Mouse (Mus musculus): ENCODE results near the gene Gm11060.

Gene Gm11060

DNA sequence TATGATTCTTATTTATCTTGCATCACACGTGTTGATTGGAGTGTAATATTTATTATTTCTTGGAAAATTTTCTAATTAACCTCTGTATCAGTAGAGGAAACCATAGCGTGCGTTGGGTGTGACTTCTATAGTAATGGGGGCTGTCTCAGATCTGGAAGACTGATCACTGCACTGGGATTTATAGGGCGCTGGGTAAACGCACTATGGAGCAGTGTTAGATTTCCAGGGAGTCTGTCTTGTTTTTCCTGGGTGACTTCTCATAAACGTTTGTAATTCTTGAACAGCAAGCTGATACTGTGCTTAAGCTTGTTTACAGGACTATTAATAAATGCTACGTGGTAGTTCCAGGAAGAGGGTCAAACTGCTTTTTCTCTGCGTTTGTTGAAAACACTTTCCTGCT is 25.9 kb downstream of the Gm11060 start:
- no peak for DNase-seq (ENCODE audit: low spot score)

DNA sequence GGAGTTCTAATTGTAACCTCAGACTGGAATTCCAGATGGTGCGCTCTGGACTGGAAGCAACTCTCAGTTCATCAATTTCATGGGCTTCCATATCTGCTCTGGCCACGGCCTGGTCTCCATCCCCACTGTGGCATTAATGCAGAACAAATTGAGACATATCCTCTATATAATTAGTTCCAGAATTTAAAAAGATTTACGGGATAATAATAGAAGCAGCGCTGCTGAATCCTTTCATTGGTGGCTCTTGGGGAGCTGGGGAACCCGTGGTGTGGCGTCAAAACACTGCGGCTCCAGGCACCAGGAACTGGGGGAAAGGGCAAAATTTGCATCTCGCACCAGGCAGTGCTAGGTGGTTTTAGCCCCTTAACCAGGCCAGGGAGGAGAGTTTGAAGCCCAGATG is 30.4 kb downstream of the Gm11060 start:
- DNase-seq (ENCODE audit: low spot score): peak; percentile 30

DNA sequence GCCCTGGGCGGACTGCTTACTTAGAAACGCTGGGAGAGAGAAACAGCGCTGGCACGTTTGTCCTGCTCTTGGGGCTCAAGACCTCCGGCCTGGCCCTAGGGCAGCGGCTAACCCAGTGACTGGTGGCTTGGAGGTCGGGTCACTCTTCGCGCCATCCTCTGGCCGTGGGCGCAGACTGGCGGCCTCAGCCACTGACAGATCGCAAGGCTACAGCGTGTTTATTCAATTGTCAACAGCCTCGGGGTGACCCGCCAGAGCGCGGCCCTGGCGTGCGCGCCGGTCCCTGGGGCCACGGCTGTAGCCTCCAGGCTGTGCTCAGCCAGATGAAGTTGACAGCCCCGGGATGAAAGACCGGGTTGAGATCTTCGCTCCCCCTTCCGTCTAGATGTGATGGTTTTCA is 31.1 kb downstream of the Gm11060 start:
- DNase-seq (ENCODE audit: low spot score): peak; percentile 46

DNA sequence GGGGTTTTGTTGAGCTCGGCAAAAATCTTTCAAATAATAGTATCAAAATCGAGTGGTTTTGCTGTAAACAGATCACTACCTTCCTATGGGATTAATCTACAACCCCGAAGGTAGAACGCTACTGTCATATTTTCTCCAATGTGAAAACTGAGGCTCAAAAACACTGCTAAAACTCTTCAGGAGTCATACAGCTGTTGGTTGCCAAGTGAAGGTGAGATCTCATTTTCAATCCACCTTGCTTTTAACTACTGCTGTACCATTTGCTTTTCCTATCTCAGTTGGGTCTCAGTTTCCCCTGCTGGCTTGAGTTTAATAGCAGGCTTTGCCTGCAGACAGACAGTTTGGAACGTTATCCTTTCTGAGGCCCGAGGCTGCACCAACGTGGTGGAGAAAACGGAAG is 31.6 kb downstream of the Gm11060 start:
- DNase-seq (ENCODE audit: low spot score): no peak

DNA sequence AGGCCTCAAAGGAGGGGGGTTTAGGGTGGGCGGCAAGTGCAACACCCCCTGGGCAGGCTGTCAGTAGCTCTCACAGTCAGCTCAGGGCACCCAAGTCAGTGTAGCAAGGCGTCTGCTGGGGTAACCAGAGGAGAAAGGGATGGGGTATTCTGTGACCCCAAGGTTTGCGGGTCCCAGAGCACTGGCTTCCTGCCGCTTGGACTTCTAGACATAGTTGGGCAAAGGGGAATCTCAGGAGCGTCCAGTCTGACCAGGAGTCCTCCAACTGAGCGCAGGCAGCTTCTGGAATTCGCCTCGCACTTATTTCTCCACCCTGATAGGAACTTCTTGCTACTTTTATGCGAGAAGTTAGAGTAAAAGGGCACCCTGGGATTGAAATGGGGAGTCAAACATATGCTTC is 32.1 kb downstream of the Gm11060 start:
- DNase-seq (ENCODE audit: low spot score): no peak

DNA sequence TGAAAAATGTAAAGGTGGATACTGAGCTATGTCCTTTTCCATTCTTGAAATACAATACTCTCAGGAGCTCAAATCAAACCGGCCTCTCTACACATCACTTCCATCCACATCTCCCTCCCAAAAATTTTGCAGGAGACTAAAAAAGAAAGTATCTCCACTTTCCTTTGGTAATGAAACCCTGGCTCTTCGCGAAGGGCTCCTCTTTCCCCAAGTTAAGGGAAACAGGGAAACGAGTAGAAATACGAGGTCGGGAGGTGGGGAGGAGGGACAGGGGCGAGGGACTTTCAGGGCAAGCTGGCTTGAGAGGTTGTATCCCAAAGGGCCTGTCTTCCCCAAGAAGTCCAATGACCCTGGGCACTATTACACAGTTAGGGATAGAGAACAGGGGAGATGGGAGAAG is 32.6 kb downstream of the Gm11060 start:
- DNase-seq (ENCODE audit: low spot score): no peak

DNA sequence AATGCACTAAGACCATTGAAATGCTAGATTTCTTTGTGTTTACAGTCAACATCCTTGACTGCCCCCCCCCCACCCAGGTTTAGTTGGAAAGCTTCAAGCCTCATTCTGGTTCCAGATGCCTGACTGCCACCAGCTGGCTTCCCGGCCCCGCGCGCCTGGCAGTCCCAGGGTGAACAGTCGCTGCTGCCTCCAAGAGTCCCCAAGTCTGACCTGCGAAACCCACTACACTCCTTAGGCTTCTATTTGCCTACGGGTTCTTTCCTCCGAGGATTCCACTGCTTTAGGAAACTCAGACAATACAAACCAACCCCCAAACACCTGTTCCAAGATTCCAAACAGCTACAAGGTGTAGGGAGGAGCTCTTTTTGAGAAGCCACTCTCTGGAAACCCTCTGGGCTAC is 33.4 kb downstream of the Gm11060 start:
- DNase-seq (ENCODE audit: low spot score): peak; percentile 27

DNA sequence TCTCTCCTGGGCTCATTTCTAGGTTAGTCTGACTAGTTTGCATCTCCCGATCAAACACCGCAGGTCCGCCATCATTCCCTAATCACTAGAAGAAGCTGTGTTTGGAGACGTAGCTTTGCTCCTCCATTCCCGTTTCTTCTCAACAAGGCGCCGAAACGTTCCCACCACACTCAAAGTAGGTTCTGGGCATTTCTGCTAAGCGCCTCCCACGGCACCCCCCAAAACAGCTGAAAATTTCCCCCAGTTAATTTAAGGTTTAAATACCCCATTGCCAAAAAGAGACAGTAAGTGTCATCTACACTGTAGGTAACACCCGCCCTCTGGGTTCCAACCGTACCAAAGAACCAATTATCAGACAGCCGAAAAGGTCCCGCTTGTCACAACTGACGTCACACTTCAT is 33.8 kb downstream of the Gm11060 start:
- no peak for DNase-seq (ENCODE audit: low spot score)

DNA sequence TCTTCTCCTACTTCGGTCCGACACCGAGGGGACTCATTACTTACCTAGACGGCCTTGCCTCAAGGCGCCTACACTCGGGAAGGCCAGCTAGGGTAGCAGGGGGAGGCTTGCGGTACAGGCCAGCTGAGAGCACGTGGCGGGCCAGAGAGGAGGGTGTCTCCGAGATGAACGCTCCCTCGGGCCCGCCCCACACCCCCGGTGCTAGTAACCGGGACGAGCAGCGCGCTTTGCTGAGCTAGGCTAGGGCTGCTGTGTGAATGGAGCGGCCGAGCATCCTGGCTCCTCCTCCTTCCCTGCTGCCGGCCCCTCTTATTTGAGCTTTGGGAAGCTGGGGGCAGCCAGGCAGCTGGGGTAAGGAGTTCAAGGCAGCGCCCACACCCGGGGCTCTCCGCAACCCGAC is 34.5 kb downstream of the Gm11060 start, which contains the start of gene Wt1:
Gene Wt1 (plus strand): TSS at position 251 of the 400 bp plus-strand sequence.
- DNase-seq (ENCODE audit: low spot score): peak; percentile 60

DNA sequence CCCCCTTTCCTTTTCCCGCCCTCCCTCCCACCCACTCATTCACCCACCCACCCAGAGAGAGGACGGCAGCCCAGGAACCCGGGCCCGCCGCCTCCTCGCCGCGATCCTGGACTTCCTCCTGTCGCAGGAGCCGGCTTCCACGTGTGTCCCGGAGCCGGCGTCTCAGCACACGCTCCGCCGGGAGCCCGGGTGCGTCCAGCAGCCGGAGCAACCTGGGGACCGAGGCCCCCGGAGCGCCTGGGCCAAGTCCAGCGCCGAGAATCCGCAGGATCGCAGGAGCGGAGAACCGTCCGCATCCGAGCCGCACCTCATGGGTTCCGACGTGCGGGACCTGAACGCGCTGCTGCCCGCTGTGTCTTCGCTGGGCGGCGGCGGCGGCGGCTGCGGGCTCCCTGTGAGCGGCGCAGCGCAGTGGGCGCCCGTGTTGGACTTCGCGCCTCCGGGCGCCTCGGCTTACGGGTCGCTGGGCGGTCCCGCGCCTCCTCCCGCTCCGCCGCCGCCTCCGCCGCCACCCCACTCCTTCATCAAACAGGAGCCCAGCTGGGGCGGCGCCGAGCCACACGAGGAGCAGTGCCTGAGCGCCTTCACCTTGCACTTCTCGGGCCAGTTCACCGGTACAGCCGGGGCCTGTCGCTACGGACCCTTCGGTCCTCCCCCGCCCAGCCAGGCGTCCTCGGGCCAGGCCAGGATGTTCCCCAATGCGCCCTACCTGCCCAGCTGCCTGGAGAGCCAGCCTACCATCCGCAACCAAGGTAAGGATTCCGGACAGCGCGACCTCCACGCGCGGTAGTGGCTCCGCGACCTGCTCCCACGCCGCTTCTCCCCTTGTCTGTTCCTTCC is 35.1 kb downstream of the Gm11060 start:
- DNase-seq (ENCODE audit: low spot score): peak; percentile 39

DNA sequence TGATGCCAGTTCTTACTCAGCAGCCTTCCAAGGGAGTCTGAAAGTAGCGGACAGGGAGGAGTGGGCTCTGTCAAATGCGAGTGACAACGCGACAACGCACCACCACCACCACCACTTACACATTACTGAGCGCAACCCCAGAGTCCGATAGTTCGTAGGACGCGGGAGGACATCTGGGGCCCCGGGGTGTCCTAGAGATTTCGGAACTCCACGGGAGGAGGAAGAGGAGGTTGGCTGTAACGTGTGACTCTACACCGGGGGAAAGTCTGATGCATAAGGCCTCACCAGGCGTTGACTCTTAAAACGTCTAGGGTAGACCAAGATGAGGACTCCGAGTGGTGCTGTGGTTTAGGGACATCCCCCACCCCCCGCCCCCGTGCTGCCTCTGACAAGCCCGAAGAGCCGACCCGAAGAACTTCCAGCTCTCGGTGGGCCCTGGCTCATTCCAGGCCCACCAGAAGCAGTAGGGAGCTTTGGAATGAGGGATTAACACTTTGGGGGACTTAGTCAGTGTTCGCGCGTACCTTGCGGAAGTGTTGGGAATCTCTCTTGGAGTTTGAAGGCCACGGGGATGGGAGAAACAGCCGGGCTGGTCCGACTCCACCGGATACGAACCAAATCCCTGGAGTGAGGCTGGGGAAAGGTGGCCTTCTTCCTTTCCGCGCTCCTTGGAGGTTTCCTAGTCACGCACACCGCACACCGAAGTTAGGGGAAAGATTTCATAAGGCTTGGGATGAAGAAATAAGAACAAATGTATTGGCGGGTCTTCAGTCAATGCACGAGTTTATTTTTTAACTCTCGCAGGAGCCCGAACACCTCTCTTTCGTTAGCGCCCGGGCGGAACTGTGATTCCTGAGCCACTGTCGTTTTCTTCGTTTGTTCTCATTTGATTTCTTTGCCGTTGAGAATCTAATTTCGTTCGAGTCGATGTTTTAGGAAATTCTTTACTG is 36.0 kb downstream of the Gm11060 start:
- peak; percentile 45 for DNase-seq (ENCODE audit: low spot score)

DNA sequence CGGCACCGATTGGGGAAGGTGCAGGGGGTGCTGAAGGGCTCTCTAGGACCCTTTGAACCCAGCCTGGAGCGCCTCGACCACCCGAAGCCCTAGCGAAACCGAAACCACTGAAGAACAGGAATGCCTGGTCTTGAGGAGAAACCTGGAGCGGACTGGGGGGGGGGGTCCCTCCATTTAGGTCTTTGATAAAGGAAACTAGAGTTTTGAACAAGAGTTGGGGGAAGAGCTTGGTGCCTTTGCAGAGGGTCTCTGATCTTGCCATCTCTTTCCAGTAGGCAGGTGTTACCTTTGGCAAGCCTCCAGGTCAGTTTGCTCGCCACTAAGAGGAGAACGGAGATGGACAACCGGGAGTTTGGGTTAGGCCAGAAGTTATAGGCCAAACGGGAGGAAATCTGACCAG is 36.7 kb downstream of the Gm11060 start:
- DNase-seq (ENCODE audit: low spot score): peak; percentile 23

DNA sequence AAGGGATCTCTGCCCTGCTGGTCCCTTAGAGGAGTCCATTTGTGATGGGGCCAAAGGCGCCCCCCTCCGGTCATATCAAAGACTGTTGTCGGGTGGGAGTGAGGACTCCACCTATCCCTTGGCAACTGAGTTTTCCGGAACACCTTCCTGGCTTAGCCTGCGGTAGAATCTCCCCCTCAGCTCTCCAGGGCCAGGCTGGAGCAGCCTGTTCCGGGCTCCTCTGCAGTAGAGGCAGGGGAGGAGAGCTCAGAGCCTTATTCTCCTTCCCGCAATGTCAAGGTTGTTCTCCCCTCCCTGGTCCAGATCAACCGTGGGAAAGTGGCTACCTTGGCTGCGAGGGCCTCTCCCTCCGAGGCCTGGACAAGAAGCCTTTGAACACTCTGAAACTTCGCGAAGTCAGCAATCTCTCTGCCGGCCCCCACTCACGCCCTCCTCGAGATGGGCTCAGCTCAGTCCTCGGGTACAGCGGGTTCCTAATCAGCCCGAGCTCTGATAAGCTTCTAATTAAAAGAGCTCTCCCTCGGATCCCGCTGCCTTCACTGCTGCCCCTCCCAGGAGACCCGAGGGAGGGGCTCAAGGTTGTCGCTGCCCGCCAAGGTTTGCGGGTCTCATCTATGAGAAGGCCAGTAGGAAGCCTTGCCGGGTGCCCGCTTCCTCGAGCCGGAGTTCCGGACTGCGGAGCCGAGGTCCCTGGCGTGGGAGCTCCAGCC is 38.7 kb downstream of the Gm11060 start:
- DNase-seq (ENCODE audit: low spot score): peak; percentile 45

DNA sequence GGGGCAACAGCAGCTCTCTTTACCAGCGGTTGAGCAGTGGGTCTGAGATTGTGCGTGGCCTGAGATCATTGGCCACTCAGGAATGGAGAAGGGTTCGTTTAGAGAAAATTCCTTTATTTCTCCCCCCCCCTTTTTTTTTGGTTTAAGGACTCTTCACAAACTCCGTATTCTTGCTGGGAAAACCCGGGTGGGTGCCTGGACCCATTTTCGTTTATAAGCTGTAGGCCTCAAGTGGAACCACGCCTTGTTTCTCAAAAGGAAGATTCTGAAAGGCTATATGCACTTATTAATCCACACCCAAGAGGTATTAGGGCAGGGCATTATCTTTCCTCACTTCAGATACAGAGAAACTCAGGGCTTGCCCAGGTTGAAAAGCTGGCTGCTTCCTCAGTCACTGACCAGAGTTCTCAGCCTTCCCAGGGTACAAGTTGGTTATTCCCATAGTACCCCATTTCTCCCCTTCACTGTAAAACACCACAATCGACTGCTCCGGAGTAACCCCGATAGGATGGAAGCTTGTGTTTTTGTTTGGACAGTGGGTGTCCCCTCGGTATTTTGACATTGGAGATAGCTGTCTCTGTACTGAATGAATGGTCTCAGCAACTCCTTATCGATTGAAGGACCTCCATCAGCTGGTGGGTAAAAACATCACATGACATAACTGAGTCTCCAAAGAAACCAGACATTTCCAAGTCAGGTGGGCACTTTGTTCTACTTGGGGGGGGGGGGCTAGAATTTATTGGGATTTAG is 39.4 kb downstream of the Gm11060 start:
- peak; percentile 27 for DNase-seq (ENCODE audit: low spot score)

DNA sequence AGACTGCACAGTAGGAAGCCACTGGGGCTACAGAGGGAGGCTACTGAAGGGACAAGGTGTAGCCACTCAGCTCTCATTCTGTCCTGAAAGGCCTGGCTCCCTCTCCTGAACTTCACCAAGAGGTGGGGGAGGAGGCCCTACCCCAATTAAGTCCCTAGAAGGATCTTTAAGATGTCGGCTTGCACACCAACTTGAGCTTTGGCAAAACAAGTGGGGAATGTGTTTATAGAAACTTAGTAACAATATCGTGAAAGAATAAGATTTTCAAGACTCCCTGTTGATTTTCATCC is 39.9 kb downstream of the Gm11060 start:
- DNase-seq (ENCODE audit: low spot score): no peak

DNA sequence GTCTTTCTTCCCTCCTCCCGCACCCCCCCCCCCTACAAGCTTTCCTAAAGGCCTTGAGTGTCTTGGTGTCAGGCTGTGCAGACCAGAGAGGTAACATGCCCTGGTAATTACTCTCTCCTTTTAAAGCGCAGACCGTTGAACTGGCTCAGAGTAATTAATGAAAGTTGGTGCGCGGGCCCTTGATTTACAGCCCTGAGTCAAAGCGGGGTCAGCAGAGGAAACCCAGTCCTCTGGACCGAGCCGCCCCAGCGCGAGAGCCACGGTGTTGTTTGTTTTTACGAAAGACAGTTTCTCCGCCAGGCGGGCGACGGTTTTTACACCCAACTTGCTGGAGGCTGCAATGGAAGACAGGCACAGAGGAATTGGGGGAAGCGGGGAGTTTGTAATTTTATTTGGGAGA is 40.5 kb downstream of the Gm11060 start:
- peak; percentile 24 for DNase-seq (ENCODE audit: low spot score)

DNA sequence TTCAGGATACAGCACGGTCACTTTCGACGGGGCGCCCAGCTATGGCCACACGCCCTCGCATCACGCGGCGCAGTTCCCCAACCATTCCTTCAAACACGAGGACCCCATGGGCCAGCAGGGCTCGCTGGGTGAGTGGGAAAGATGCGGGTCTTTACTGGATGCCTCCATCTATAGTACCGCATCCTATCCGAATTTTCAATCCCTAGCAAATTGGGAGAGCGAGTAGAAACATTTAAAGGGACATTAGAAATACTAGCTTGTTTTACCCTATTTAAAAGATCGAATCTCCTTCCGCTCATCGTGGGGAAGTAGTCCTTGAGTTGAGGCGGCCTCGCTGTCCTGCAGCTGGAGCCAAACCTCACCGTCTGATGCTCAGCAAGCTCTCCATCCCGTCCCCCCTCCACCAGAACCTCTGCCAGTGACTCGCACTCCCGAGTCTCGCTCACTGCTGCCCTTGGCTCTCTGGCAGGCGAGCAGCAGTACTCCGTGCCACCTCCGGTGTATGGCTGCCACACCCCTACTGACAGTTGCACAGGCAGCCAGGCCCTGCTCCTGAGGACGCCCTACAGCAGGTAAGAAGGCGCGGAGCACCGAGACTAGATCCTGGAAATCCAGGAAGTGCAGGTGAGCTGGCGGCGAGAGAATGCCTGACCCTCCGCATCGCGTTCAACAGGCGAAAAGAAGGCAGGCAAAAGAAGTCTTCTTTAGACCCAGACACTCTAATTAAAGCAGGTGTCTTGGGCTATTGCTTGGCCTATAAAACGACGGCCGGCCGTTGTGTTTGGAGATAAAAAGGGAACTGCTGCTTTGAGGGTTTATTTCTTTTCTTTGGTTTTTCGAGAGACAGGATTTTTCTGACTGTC is 41.3 kb downstream of the Gm11060 start:
- peak; percentile 22 for DNase-seq (ENCODE audit: low spot score)

DNA sequence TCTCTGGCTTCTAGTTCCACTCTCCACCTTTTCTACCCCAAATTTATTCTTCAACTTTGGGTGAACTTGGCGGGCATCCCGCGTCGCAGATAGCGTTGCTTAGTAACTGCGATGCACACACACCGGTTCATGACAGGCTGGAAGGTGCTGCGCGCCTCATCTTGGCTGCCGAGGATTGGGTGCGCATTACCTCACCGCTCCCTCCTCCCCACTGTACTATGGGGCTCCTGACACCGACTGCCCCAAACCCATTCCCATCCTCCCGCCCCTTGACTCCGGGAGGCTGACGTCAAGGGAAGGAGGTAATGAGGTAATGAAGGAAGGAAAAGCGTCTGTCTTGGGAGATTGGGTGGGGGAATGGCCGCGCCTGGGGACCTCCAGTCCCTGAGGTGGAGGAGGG is 42.5 kb downstream of the Gm11060 start:
- DNase-seq (ENCODE audit: low spot score): peak; percentile 30

DNA sequence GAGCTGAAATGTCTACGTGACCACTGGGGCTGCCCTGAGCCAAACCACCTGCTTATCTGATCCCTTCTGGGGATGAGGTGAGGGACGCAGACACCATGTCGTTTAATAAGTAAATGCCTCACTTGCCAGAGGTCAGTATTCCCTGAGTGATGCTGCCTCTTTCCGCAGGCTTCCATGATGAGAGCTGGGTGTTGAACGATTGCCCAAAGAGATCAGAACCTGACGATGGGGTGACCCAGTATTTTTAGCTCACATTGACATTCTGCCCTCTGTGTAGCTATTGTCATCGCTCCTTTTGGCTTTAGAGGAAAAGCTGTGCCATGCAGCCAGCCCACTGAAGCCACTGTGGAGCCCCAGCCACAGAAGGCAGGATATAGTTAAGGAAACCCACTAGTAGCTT is 47.7 kb downstream of the Gm11060 start:
- no peak for DNase-seq (ENCODE audit: low spot score)

DNA sequence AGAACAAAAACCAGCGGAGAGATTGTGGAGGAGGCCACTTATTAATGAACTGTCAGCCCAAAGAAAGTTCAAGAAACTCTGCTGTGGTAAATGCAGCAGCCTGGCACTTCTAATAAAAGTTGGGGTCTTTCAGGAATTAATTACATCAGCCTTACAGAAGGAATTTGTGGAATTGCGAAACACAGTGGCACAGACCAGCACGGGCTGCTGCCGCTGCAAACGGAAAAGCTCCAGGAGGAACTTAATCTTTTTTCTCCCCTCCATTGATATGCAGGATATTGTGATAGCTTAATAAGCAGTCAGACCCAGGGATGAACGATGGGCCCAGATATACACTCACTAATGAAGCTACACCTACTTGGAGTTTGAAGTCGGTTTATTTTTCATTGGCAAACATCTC is 49.6 kb downstream of the Gm11060 start:
- no peak for DNase-seq (ENCODE audit: low spot score)

Measured in retina, embryonic 14.5 days (tissue).